Mouse (Mus musculus) CH12F3 (cell line): ENCODE measurements around the gene Itga6.
"Not testable (repeated sequence)": the region's sequence is repeated elsewhere in the genome, so short reads cannot be mapped to it uniquely, and the experiment has no call there.

Experiments used
- in situ Hi-C: fragments of 300-500 bp; cut with MboI; formaldehyde crosslinking; loops from 2 replicates; pipeline ENCODE4 v1.14.3; 2020; ENCODE audit warnings: low sequenced_read_pairs

The Itga6 gene

GRCm38 (mm10) chr2:71882914-71883651, 137.7 kb downstream of the Itga6 start:
- in situ Hi-C loops, result no loop called here

GRCm38 (mm10) chr2:71887269-71887668, 141.9 kb downstream of the Itga6 start:
- in situ Hi-C loops, result no loop called here

- in situ Hi-C loops, result no loop called here
Observed at GRCm38 (mm10) chr2:71888437-71888836, 143.0 kb downstream of the Itga6 start.

GRCm38 (mm10) chr2:71891536-71891935, 146.1 kb downstream of the Itga6 start:
- in situ Hi-C loops, result no loop called here

GRCm38 (mm10) chr2:71892741-71893349, 147.4 kb downstream of the Itga6 start:
- in situ Hi-C loops, result no loop called here

- in situ Hi-C loops, result no loop called here
Observed at GRCm38 (mm10) chr2:71895596-71896286, 150.3 kb downstream of the Itga6 start.

GRCm38 (mm10) chr2:71897420-71897819, 152.0 kb downstream of the Itga6 start:
- in situ Hi-C loops, result no loop called here

GRCm38 (mm10) chr2:71898335-71898856, 153.0 kb downstream of the Itga6 start:
- in situ Hi-C loops, result no loop called here

- in situ Hi-C loops, result no loop called here
Observed at GRCm38 (mm10) chr2:71899886-71900285, 154.5 kb downstream of the Itga6 start.

- in situ Hi-C loops, result no loop called here
Observed at GRCm38 (mm10) chr2:71905154-71905553, 159.7 kb downstream of the Itga6 start.

- in situ Hi-C loops, result not testable (repeated sequence)
Observed at GRCm38 (mm10) chr2:71906356-71906755, 160.9 kb downstream of the Itga6 start.
